Mouse (Mus musculus) neural tube, embryonic 13.5 days (tissue): Measurements from ENCODE around the gene Neu1. TPM values are rescaled to one million over a fixed set of nuclear protein-coding genes. Genes with fewer than 3 reads are reported as not detected.
A peak's percentile ranks its signal among the peaks of the same experiment; 100 is the strongest.
"Not testable (repeated sequence)": the region's sequence is repeated elsewhere in the genome, so short reads cannot be mapped to it uniquely, and the experiment has no call there.

Experiments
- ATAC-seq: fragments of 200-750 bp; cut with Nextera tagmentation; 2 replicates; pipeline ENCODE4 v1.8.0; 2017; ENCODE audit warnings: low read depth, mild to moderate bottlenecking, moderate TSS enrichment, moderate library complexity
- H3K27ac ChIP-seq: fragments of 300-500 bp; sonication (generic); replicated peaks from 2 replicates; pipeline ENCODE4 v1.5.1; 2015; ENCODE audit warnings: moderate library complexity, mild to moderate bottlenecking, inconsistent platforms
- H3K27me3 ChIP-seq: fragments of 300-500 bp; sonication (generic); 2 replicates; pipeline ENCODE4 v1.6.1; 2015; ENCODE audit warnings: mild to moderate bottlenecking, inconsistent platforms
- H3K36me3 ChIP-seq: fragments of 300-500 bp; sonication (generic); 2 replicates; pipeline ENCODE4 v1.6.1; 2015; ENCODE audit warnings: mild to moderate bottlenecking, inconsistent platforms
- H3K4me1 ChIP-seq: fragments of 300-500 bp; sonication (generic); replicated peaks from 2 replicates; pipeline ENCODE4 v1.6.1; 2015; ENCODE audit warnings: inconsistent platforms
- H3K4me2 ChIP-seq: fragments of 300-500 bp; sonication (generic); 2 replicates; pipeline ENCODE4 v1.6.1; 2015; ENCODE audit warnings: inconsistent platforms, mild to moderate bottlenecking, moderate library complexity
- H3K4me3 ChIP-seq: fragments of 300-500 bp; sonication (generic); 2 replicates; pipeline ENCODE4 v1.5.1; 2015; ENCODE audit warnings: mild to moderate bottlenecking, inconsistent platforms
- H3K9ac ChIP-seq: fragments of 300-500 bp; sonication (generic); 2 replicates; pipeline ENCODE4 v1.6.1; 2015; ENCODE audit warnings: moderate library complexity, mild to moderate bottlenecking, inconsistent platforms
- H3K9me3 ChIP-seq: fragments of 300-500 bp; sonication (generic); 2 replicates; pipeline ENCODE4 v1.6.1; 2016; ENCODE audit warnings: inconsistent platforms
- whole genome bisulfite sequencing: fragments of 180-500 bp; shearing (Covaris S2); methylation state at CpG from one replicate; pipeline ENCODE4 v1.1.7; 2015; 5-methylcytosine and 5-hydroxymethylcytosine counted together
- polyA plus RNA-seq: library from polyadenylated mRNA; unstranded; fragments of >200 nt; fragmentation: Nextera tagmentation; extraction: Ambion mirVana; gene quantifications from 2 replicates; pipeline ENCODE4 v1.2.1, GENCODE M21; 2015

Gene Neu1
- polyA plus RNA-seq, 1 experiment from 2014 or later, result 30.6 TPM

- Histone ChIP-seq H3K4me3 (peak overlapping the region; percentile 98), H3K27me3 (peaks cover 21% of the 10 kb centered on the region), H3K4me2 (peak overlapping the region; percentile 98), H3K27ac (peak overlapping the region; percentile 92), H3K9me3 (no peaks in the 10 kb centered on the region), H3K4me1 (peaks cover 20% of the 10 kb centered on the region), H3K36me3 (peaks cover 30% of the 10 kb centered on the region), H3K9ac (peak overlapping the region; percentile 100)
- peak; percentile 78 for ATAC-seq
- under 1% methylated on average over 23 of the region's 23 CpGs for WGBS
These were observed 21.5 kb downstream of the Neu1 start for GRCm38 (mm10) chr17:34952378-34953040.

GRCm38 (mm10) chr17:34953258-34953657 is 22.2 kb downstream of the Neu1 start:
- Histone ChIP-seq H3K36me3 (peaks cover 26% of the 10 kb centered on the region), H3K4me2 (no peak overlapping the region), H3K4me3 (peak overlapping the region; percentile 98), H3K9me3 (no peaks in the 10 kb centered on the region), H3K9ac (no peak overlapping the region), H3K27me3 (peaks cover 21% of the 10 kb centered on the region), H3K4me1 (peaks cover 20% of the 10 kb centered on the region), H3K27ac (0 out of 2 replicates have a peak overlapping the region, but pooled peaks have one; percentile 92)
- 88% methylated on average over 3 of the region's 3 CpGs for WGBS
- ATAC-seq, result no peak

- H3K4me3 ChIP-seq, result no peak overlapping the region
- H3K9ac ChIP-seq, result no peak overlapping the region
- WGBS, result 89% methylated on average over 4 of the region's 4 CpGs
- no peak overlapping the region for H3K27ac ChIP-seq
- peaks cover 20% of the 10 kb centered on the region for H3K36me3 ChIP-seq
- peaks cover 21% of the 10 kb centered on the region for H3K27me3 ChIP-seq
- ATAC-seq, result no peak
- no peak overlapping the region for H3K4me2 ChIP-seq
- no peaks in the 10 kb centered on the region for H3K9me3 ChIP-seq
- H3K4me1 ChIP-seq, result peaks cover 20% of the 10 kb centered on the region
These were observed 22.9 kb downstream of the Neu1 start for GRCm38 (mm10) chr17:34953904-34954303.

GRCm38 (mm10) chr17:34954831-34955230 is 23.8 kb downstream of the Neu1 start:
- Histone ChIP-seq H3K27ac (no peak overlapping the region), H3K4me3 (no peak overlapping the region), H3K9me3 (no peaks in the 10 kb centered on the region), H3K4me1 (peaks cover 21% of the 10 kb centered on the region), H3K36me3 (peaks cover 12% of the 10 kb centered on the region), H3K9ac (no peak overlapping the region), H3K4me2 (no peak overlapping the region), H3K27me3 (peaks cover 27% of the 10 kb centered on the region)
- 89% methylated on average over 4 of the region's 4 CpGs for WGBS
- no peak for ATAC-seq

DNA sequence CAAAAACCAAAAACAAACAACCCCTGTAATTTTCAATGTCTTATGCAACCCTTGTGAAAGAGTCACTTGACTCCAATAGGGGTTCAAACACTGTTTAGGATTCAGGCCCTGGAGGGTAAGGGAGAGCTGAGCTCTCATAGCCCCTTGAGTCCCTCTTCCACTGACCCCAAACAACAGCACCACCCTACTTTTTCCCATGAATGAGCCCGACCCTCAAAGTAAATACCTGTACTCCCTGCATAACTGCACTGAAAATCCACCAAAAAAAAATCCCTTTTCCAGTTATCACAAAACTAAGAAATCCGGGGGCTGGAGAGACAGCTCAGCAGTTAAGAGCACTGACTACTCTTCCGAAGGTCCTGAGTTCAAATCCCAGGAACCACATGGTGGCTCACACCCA is 24.8 kb downstream of the Neu1 start:
- Histone ChIP-seq H3K27me3 (peaks cover 37% of the 10 kb centered on the region), H3K27ac (no peak overlapping the region), H3K9ac (no peak overlapping the region), H3K4me3 (no peak overlapping the region), H3K9me3 (no peaks in the 10 kb centered on the region), H3K4me2 (no peak overlapping the region), H3K36me3 (peaks cover 2% of the 10 kb centered on the region), H3K4me1 (peaks cover 17% of the 10 kb centered on the region)
- ATAC-seq, result no peak
- 89% methylated on average over 3 of the region's 3 CpGs for WGBS

- Histone ChIP-seq H3K4me1 (peaks cover 13% of the 10 kb centered on the region), H3K27ac (no peak overlapping the region), H3K9me3 (no peaks in the 10 kb centered on the region), H3K9ac (no peak overlapping the region), H3K36me3 (no peaks in the 10 kb centered on the region), H3K4me2 (no peak overlapping the region), H3K4me3 (no peak overlapping the region), H3K27me3 (peaks cover 41% of the 10 kb centered on the region)
- no peak for ATAC-seq
- WGBS, result 68% methylated on average over 1 of the region's 1 CpGs
These were observed 25.3 kb downstream of the Neu1 start for GRCm38 (mm10) chr17:34956340-34956739.

DNA sequence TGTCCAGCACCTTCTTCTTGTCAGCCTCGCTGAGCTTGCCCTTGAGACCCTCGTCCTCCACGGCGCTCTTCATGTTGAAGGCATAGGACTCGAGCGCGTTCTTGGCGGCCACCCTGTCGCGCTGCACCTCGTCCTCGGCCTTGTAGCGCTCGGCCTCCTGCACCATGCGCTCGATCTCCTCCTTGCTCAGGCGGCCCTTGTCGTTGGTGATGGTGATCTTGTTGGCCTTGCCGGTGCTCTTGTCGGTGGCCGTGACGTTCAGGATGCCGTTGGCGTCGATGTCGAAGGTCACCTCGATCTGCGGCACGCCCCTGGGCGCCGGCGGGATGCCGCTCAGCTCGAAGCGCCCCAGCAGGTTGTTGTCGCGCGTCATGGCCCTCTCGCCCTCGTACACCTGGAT is 26.2 kb downstream of the Neu1 start:
- Histone ChIP-seq H3K27me3 (peaks cover 49% of the 10 kb centered on the region), H3K4me1 (peaks cover 12% of the 10 kb centered on the region)
- H3K27ac ChIP-seq, H3K9me3 ChIP-seq, H3K36me3 ChIP-seq, H3K4me3 ChIP-seq, H3K4me2 ChIP-seq, ATAC-seq, H3K9ac ChIP-seq: not testable (repeated sequence)
- WGBS, result 22% methylated on average over 35 of the region's 40 CpGs

DNA sequence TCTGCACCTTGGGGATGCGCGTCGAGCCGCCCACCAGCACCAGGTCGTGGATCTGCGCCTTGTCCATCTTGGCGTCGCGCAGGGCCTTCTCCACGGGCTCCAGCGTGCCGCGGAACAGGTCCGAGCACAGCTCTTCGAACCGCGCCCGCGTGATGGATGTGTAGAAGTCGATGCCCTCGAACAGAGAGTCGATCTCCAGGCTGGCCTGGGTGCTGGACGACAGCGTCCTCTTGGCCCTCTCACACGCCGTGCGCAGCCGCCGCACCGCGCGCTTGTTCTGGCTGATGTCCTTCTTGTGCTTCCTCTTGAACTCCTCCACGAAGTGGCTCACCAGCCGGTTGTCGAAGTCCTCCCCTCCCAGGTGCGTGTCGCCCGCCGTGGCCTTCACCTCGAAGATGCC is 26.9 kb downstream of the Neu1 start:
- Histone ChIP-seq H3K27me3 (peaks cover 52% of the 10 kb centered on the region), H3K4me1 (peaks cover 12% of the 10 kb centered on the region)
- ATAC-seq, H3K4me3 ChIP-seq, H3K27ac ChIP-seq, H3K9me3 ChIP-seq, H3K36me3 ChIP-seq, H3K4me2 ChIP-seq, H3K9ac ChIP-seq: not testable (repeated sequence)
- WGBS, result 27% methylated on average over 29 of the region's 40 CpGs

GRCm38 (mm10) chr17:34958734-34959129 is 27.7 kb downstream of the Neu1 start:
- not testable (repeated sequence) for H3K27ac ChIP-seq, H3K9me3 ChIP-seq, H3K36me3 ChIP-seq
- Histone ChIP-seq H3K4me1 (peaks cover 12% of the 10 kb centered on the region), H3K4me2 (peak overlapping the region; percentile 68), H3K27me3 (peaks cover 60% of the 10 kb centered on the region), H3K9ac (peak overlapping the region; percentile 53; the same call in 1 of the 2 replicates), H3K4me3 (peak overlapping the region; percentile 43)
- WGBS, result 2% methylated on average over 31 of the region's 47 CpGs
- ATAC-seq, result peak; percentile 45

- peak; percentile 95 for ATAC-seq
- H3K9me3 ChIP-seq, H3K36me3 ChIP-seq: not testable (repeated sequence)
- Histone ChIP-seq H3K27me3 (peaks cover 63% of the 10 kb centered on the region), H3K27ac (peak within 1 kb of the TSS; percentile 77), H3K9ac (peak within 1 kb of the TSS; percentile 59), H3K4me1 (peaks cover 12% of the 10 kb centered on the region), H3K4me2 (peak within 1 kb of the TSS; percentile 68), H3K4me3 (peak within 1 kb of the TSS; percentile 43)
- WGBS, result under 1% methylated on average over 29 of the region's 32 CpGs
These were observed 28.2 kb downstream of the Neu1 start, which contains the start of gene Hspa1b for GRCm38 (mm10) chr17:34959130-34959778. Gene Hspa1b (minus strand): TSS chr17:34959238.

DNA sequence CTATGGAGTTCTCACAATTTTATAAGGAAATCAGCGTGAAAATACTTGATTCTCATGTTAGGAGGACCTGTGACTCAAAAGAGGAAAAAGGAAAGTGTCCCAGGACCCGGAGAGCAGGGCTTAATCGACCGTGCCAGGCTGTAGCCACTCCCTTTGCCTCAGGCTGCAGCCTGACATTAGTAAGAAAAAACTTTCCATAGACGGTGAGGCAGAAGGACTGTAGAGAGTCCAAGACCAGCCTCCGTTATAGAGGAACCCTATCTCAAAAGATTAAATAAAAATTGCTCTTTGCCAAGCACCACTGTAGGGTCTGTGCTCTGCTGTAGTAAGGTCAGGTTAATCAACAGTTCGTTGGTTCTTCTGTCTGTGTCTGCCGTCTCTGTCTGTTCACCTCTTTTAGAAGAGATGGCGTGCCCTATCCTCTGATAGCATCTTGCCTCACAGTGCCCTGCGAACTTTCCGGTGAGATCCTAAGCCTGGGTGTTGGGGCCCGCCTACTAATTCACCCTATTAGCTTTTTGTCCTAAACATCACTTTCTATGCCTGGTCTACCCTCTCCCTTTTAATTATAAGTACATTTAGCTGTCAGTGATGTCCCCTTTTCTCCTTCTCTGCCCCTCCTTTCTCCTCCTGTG is 28.9 kb downstream of the Neu1 start:
- 16% methylated on average over 12 of the region's 12 CpGs for WGBS
- Histone ChIP-seq H3K27ac (peak overlapping the region; percentile 77), H3K27me3 (peaks cover 62% of the 10 kb centered on the region)

DNA sequence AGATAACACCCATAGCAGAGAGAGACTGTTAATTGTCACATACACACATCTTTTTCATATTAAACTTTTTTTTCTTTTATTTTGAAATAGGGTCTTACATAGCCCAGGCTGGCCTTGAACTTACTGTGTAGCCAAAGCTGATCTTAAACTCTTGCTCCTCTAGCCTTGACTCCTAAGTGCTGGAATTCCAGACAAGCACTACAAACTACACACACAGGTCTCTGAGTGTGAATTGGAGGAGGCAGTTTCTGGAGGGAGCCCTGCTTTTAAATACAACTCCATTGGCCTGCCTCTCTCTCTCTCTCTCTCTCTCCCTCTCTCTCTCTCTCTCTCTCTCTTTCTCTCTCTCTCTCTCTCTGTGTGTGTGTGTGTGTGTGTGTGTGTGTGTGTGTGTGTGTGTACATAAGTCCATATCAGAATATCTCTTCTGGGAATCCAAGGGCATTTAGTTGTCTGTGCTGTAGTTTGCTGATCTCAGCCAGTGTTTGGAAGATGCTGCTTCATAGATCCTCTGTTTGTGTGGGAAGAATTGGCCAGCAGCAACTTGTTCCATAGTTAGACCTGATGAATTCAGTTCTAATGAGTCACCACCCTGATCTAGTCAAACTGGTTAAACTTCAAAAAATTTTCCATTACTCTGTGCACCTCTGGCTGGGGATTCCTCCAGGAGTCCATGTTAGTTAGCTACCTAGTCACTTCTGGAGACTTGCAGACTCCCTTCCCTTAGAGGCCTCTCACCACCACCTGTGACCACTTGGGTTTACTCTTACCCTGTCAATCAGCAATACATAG is 29.8 kb downstream of the Neu1 start:
- Histone ChIP-seq H3K27me3 (peaks cover 62% of the 10 kb centered on the region), H3K4me1 (peaks cover 12% of the 10 kb centered on the region), H3K9me3 (no peaks in the 10 kb centered on the region), H3K27ac (no peak overlapping the region), H3K36me3 (no peaks in the 10 kb centered on the region), H3K4me3 (no peak overlapping the region), H3K9ac (no peak overlapping the region), H3K4me2 (no peak overlapping the region)
- no peak for ATAC-seq

More for the DNA sequence above, 28.9 kb downstream of the Neu1 start:
- Histone ChIP-seq H3K4me2 (peak overlapping the region; percentile 68), H3K4me3 (peak overlapping the region; percentile 43), H3K36me3 (no peaks in the 10 kb centered on the region), H3K9me3 (no peaks in the 10 kb centered on the region), H3K9ac (peak overlapping the region; percentile 59), H3K4me1 (peaks cover 12% of the 10 kb centered on the region)
- no peak for ATAC-seq
